Mouse (Mus musculus): ENCODE measurements around the gene Atp5h. TPM values are rescaled to one million over a fixed set of nuclear protein-coding genes. Genes with fewer than 3 reads are reported as not detected.

Gene Atp5h
- polyA plus RNA-seq, 1 experiment from 2014 or later, result 962 TPM

- H3K9ac ChIP-seq (ENCODE audit: low read depth, low read length), result 0 out of 2 replicates have a peak overlapping the region, but pooled peaks have one; percentile 93
Measured at GRCm38 (mm10) chr11:115381276-115381675, 38.5 kb downstream of the Atp5h start.

DNA sequence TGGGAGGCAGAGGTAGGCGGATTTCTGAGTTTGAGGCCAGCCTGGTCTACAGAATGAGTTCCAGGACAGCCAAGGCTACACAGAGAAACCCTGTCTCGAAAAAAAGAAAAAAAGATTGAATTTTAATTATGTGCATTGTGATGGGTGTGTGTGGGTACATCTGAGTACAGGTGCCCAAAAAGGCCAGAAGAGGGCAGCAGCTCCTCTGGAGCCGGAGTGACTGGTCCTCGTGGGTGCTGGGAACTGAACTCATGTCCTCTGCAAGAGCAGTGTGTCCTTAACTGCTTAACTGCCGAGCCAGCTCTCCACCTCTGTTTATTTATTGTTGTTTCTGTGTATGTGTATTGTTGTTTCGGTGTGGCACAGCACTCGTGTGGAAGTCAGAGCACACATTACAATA lies 41.9 kb downstream of the Atp5h start:
- Histone ChIP-seq H3K4me2 (replicated peaks; ENCODE audit: low read depth, low read length) (no peak overlapping the region), H3K4me3 (ENCODE audit: low read length) (no peak overlapping the region), H3K27ac (ENCODE audit: low read depth, low read length) (no peak overlapping the region), H3K27me3 (ENCODE audit: control insufficient read depth, insufficient read depth, low read length) (peaks cover 21% of the 10 kb centered on the region), H3K9ac (ENCODE audit: low read depth, low read length) (no peak overlapping the region), H3K36me3 (ENCODE audit: control insufficient read depth, insufficient read depth, low read length) (no peaks in the 10 kb centered on the region), H3K4me1 (ENCODE audit: control insufficient read depth, insufficient read depth, low read length) (peaks cover 11% of the 10 kb centered on the region), H3K9me3 (ENCODE audit: control insufficient read depth, low read length) (no peaks in the 10 kb centered on the region)
- no peak for ATAC-seq (ENCODE audit: low FRiP score, low TSS enrichment)
- 80% methylated on average over 7 of the region's 7 CpGs for WGBS

More at GRCm38 (mm10) chr11:115381276-115381675, 38.5 kb downstream of the Atp5h start:
- no peaks in the 10 kb centered on the region for H3K36me3 ChIP-seq (ENCODE audit: control insufficient read depth, insufficient read depth, low read length)
- H3K4me1 ChIP-seq (ENCODE audit: control insufficient read depth, insufficient read depth, low read length), result peaks cover 34% of the 10 kb centered on the region
- H3K4me2 ChIP-seq (replicated peaks; ENCODE audit: low read depth, low read length), result peak overlapping the region; percentile 91
- no peaks in the 10 kb centered on the region for H3K9me3 ChIP-seq (ENCODE audit: control insufficient read depth, low read length)
- ATAC-seq (ENCODE audit: low FRiP score, low TSS enrichment), result no peak
- H3K27ac ChIP-seq (ENCODE audit: low read depth, low read length), result no peak overlapping the region
- no peaks in the 10 kb centered on the region for H3K27me3 ChIP-seq (ENCODE audit: control insufficient read depth, insufficient read depth, low read length)
- peak overlapping the region; percentile 83 for H3K4me3 ChIP-seq (ENCODE audit: low read length)
- 12% methylated on average over 9 of the region's 9 CpGs for WGBS

DNA sequence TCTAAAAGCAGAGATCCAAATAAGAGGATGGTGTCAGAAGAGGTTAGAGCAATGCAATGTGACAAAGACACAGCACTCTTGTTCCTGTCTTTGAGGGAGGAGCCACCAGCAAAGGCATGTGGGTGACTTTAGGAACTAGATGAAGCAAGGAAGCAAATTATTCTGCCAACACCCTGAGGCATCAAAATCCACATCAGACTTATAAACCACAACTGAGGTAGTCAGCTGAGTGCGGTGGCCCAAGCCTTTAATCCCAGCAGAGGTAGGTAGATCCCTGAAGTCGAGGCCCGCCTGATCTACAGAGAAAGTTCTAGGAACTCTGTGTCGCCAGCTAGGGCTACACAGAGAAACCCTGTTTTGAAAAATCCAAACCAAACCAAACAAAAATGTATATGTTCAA lies 42.5 kb downstream of the Atp5h start:
- Histone ChIP-seq H3K4me2 (replicated peaks; ENCODE audit: low read depth, low read length) (no peak overlapping the region), H3K9me3 (ENCODE audit: control insufficient read depth, low read length) (no peaks in the 10 kb centered on the region), H3K27ac (ENCODE audit: low read depth, low read length) (no peak overlapping the region), H3K27me3 (ENCODE audit: control insufficient read depth, insufficient read depth, low read length) (peaks cover 21% of the 10 kb centered on the region), H3K4me3 (ENCODE audit: low read length) (no peak overlapping the region), H3K4me1 (ENCODE audit: control insufficient read depth, insufficient read depth, low read length) (peaks cover 5% of the 10 kb centered on the region; the same call in 1 of the 2 replicates), H3K9ac (ENCODE audit: low read depth, low read length) (no peak overlapping the region), H3K36me3 (ENCODE audit: control insufficient read depth, insufficient read depth, low read length) (no peaks in the 10 kb centered on the region)
- 91% methylated on average over 4 of the region's 4 CpGs for WGBS
- ATAC-seq (ENCODE audit: low FRiP score, low TSS enrichment), result no peak

GRCm38 (mm10) chr11:115376722-115377121 lies 43.0 kb downstream of the Atp5h start:
- Histone ChIP-seq H3K4me3 (ENCODE audit: low read length) (no peak overlapping the region), H3K4me1 (ENCODE audit: control insufficient read depth, insufficient read depth, low read length) (0 out of 2 replicates have a peak, but pooled peaks cover 5% of the 10 kb centered on the region), H3K4me2 (replicated peaks; ENCODE audit: low read depth, low read length) (no peak overlapping the region), H3K9me3 (ENCODE audit: control insufficient read depth, low read length) (no peaks in the 10 kb centered on the region), H3K27ac (ENCODE audit: low read depth, low read length) (no peak overlapping the region), H3K36me3 (ENCODE audit: control insufficient read depth, insufficient read depth, low read length) (no peaks in the 10 kb centered on the region), H3K27me3 (ENCODE audit: control insufficient read depth, insufficient read depth, low read length) (peaks cover 21% of the 10 kb centered on the region), H3K9ac (ENCODE audit: low read depth, low read length) (no peak overlapping the region)
- 61% methylated on average over 7 of the region's 7 CpGs for WGBS
- no peak for ATAC-seq (ENCODE audit: low FRiP score, low TSS enrichment)

GRCm38 (mm10) chr11:115374695-115375425 lies 44.9 kb downstream of the Atp5h start:
- Histone ChIP-seq H3K9me3 (ENCODE audit: control insufficient read depth, low read length) (no peaks in the 10 kb centered on the region), H3K9ac (ENCODE audit: low read depth, low read length) (0 out of 2 replicates have a peak overlapping the region, but pooled peaks have one; percentile 36), H3K4me3 (ENCODE audit: low read length) (peak overlapping the region; percentile 35; the same call in 1 of the 2 replicates), H3K36me3 (ENCODE audit: control insufficient read depth, insufficient read depth, low read length) (no peaks in the 10 kb centered on the region), H3K4me2 (replicated peaks; ENCODE audit: low read depth, low read length) (peak overlapping the region; percentile 43), H3K27me3 (ENCODE audit: control insufficient read depth, insufficient read depth, low read length) (peaks cover 21% of the 10 kb centered on the region), H3K4me1 (ENCODE audit: control insufficient read depth, insufficient read depth, low read length) (0 out of 2 replicates have a peak, but pooled peaks cover 5% of the 10 kb centered on the region), H3K27ac (ENCODE audit: low read depth, low read length) (no peak overlapping the region)
- no peak for ATAC-seq (ENCODE audit: low FRiP score, low TSS enrichment)
- WGBS, result 66% methylated on average over 12 of the region's 12 CpGs

DNA sequence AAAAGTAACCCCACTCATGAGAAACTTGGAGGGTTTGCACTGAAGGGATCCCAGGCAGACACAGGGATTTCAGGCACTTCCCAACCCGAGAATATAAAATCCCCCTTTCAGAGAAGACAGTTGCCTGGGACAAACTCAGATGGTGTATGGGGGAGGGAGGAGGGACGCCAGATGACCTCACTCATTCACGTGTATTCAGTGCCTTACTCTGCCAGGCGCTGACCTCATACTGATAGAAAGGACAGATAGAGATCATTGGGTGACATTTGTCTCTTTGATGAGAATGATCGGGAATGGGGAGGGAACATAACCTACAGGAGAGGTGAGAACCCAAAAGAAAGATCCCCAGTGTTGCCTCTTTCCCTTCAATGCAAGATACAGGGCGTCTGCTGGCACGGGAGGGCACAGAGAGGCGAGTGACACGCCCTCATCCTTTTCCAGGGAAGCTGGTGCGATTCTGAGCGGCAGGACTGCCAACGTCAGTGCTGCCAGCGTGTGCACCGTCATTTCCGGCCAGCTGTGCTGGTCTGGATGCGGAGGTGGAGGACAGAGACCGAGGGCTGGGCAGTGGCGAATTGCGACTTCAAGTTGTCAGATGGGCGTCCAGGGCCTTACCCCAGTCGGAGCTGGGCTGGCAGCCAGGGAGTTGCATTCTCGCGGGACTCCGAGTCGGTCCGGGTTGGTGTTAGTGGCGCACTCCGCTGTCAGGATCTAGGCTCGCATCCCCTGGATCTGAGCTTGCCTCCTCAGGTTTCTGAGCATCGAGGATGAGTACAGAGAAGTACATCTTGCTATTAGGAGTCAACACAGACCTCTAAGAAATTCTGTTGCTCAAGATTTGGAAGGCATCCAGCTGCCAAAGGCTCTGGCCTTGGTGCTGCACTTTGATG lies 45.7 kb downstream of the Atp5h start:
- no peak overlapping the region for H3K27ac ChIP-seq (ENCODE audit: low read depth, low read length)
- peak overlapping the region; percentile 35 for H3K4me3 ChIP-seq (ENCODE audit: low read length)
- no peaks in the 10 kb centered on the region for H3K9me3 ChIP-seq (ENCODE audit: control insufficient read depth, low read length)
- H3K9ac ChIP-seq (ENCODE audit: low read depth, low read length), result peak overlapping the region; percentile 36; the same call in 1 of the 2 replicates
- H3K4me2 ChIP-seq (replicated peaks; ENCODE audit: low read depth, low read length), result peak overlapping the region; percentile 43
- WGBS, result 3% methylated on average over 30 of the region's 30 CpGs
- H3K36me3 ChIP-seq (ENCODE audit: control insufficient read depth, insufficient read depth, low read length), result no peaks in the 10 kb centered on the region
- peaks cover 21% of the 10 kb centered on the region for H3K27me3 ChIP-seq (ENCODE audit: control insufficient read depth, insufficient read depth, low read length)
- peak; percentile 45; the same call in 1 of the 2 replicates for ATAC-seq (ENCODE audit: low FRiP score, low TSS enrichment)
- 0 out of 2 replicates have a peak, but pooled peaks cover 5% of the 10 kb centered on the region for H3K4me1 ChIP-seq (ENCODE audit: control insufficient read depth, insufficient read depth, low read length)

GRCm38 (mm10) chr11:115372737-115373136 lies 47.0 kb downstream of the Atp5h start:
- no peak overlapping the region for H3K4me3 ChIP-seq (ENCODE audit: low read length)
- H3K27ac ChIP-seq (ENCODE audit: low read depth, low read length), result no peak overlapping the region
- 46% methylated on average over 2 of the region's 2 CpGs for WGBS
- no peaks in the 10 kb centered on the region for H3K9me3 ChIP-seq (ENCODE audit: control insufficient read depth, low read length)
- H3K4me2 ChIP-seq (replicated peaks; ENCODE audit: low read depth, low read length), result no peak overlapping the region
- peaks cover 31% of the 10 kb centered on the region for H3K27me3 ChIP-seq (ENCODE audit: control insufficient read depth, insufficient read depth, low read length)
- H3K9ac ChIP-seq (ENCODE audit: low read depth, low read length), result no peak overlapping the region
- no peak for ATAC-seq (ENCODE audit: low FRiP score, low TSS enrichment)
- H3K36me3 ChIP-seq (ENCODE audit: control insufficient read depth, insufficient read depth, low read length), result no peaks in the 10 kb centered on the region
- H3K4me1 ChIP-seq (ENCODE audit: control insufficient read depth, insufficient read depth, low read length), result 0 out of 2 replicates have a peak, but pooled peaks cover 5% of the 10 kb centered on the region

DNA sequence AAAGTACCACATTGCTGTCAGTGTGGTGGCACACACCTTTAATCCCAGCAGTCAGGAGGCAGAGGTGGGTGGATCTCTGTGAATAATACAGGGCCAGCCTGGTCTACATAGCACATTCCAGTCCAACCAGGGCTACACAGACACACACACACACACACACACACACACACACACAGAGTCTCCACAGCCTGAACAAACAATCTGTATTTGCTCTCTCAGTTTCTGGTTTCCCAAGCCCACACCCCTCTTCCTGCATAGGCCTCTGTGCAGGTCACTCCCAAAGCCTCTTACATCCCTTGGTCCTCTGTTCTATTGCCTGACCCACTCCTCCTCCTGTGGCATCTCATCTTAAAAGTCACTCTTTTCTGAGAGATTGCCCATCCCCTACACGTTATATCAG lies 47.7 kb downstream of the Atp5h start:
- Histone ChIP-seq H3K9me3 (ENCODE audit: control insufficient read depth, low read length) (no peaks in the 10 kb centered on the region), H3K36me3 (ENCODE audit: control insufficient read depth, insufficient read depth, low read length) (no peaks in the 10 kb centered on the region), H3K9ac (ENCODE audit: low read depth, low read length) (no peak overlapping the region), H3K4me1 (ENCODE audit: control insufficient read depth, insufficient read depth, low read length) (peaks cover 8% of the 10 kb centered on the region), H3K4me2 (replicated peaks; ENCODE audit: low read depth, low read length) (no peak overlapping the region), H3K27ac (ENCODE audit: low read depth, low read length) (no peak overlapping the region), H3K27me3 (ENCODE audit: control insufficient read depth, insufficient read depth, low read length) (peaks cover 38% of the 10 kb centered on the region), H3K4me3 (ENCODE audit: low read length) (no peak overlapping the region)
- 65% methylated on average over 1 of the region's 1 CpGs for WGBS
- no peak for ATAC-seq (ENCODE audit: low FRiP score, low TSS enrichment)
